Mouse (Mus musculus): ENCODE results near the gene H2-K1. TPM values are rescaled to one million over a fixed set of nuclear protein-coding genes. Genes with fewer than 3 reads are reported as not detected.
A peak's percentile ranks its signal among the peaks of the same experiment; 100 is the strongest.

Gene H2-K1
- polyA plus RNA-seq, 1 experiment from 2014 or later: 307 TPM

GRCm38 (mm10) chr17:34029150-34029889 lies 29.2 kb upstream of the H2-K1 start:
- ATAC-seq: no peak
- Histone ChIP-seq H3K4me3 (ENCODE audit: low read length) (peak overlapping the region; percentile 79), H3K4me2 (ENCODE audit: low read depth, low read length) (peak overlapping the region; percentile 94; the same call in 1 of the 2 replicates), H3K4me1 (ENCODE audit: control insufficient read depth, insufficient read depth, low read length) (peaks cover 56% of the 10 kb centered on the region), H3K27me3 (replicated peaks; ENCODE audit: control insufficient read depth, insufficient read depth, low read length) (no peaks in the 10 kb centered on the region), H3K9me3 (ENCODE audit: control insufficient read depth, low read length) (no peaks in the 10 kb centered on the region), H3K27ac (ENCODE audit: low read length) (no peak overlapping the region), H3K36me3 (ENCODE audit: control insufficient read depth, insufficient read depth, low read length) (peaks cover 18% of the 10 kb centered on the region; the same call in 1 of the 2 replicates), H3K9ac (ENCODE audit: low read depth, low read length) (peak overlapping the region; percentile 94; the same call in 1 of the 2 replicates)
- 90% methylated on average over 18 of the region's 18 CpGs for WGBS

GRCm38 (mm10) chr17:34028501-34029149 lies 28.5 kb upstream of the H2-K1 start:
- H3K9me3 ChIP-seq (ENCODE audit: control insufficient read depth, low read length): no peaks in the 10 kb centered on the region
- peak overlapping the region; percentile 37 for H3K27ac ChIP-seq (ENCODE audit: low read length)
- ATAC-seq: no peak
- WGBS: 78% methylated on average over 17 of the region's 17 CpGs
- peaks cover 56% of the 10 kb centered on the region for H3K4me1 ChIP-seq (ENCODE audit: control insufficient read depth, insufficient read depth, low read length)
- H3K27me3 ChIP-seq (replicated peaks; ENCODE audit: control insufficient read depth, insufficient read depth, low read length): no peaks in the 10 kb centered on the region
- peak overlapping the region; percentile 72; the same call in 1 of the 2 replicates for H3K4me3 ChIP-seq (ENCODE audit: low read length)
- H3K9ac ChIP-seq (ENCODE audit: low read depth, low read length): no peak overlapping the region; the same call in 1 of the 2 replicates
- H3K36me3 ChIP-seq (ENCODE audit: control insufficient read depth, insufficient read depth, low read length): peaks cover 13% of the 10 kb centered on the region; the same call in 1 of the 2 replicates
- H3K4me2 ChIP-seq (ENCODE audit: low read depth, low read length): peak overlapping the region; percentile 92

GRCm38 (mm10) chr17:34027656-34028223 lies 27.6 kb upstream of the H2-K1 start, which contains the start of gene H2-Ke6:
Gene H2-Ke6 (minus strand): TSS chr17:34028060.
- Histone ChIP-seq H3K4me2 (ENCODE audit: low read depth, low read length) (peak within 1 kb of the TSS; percentile 92), H3K4me3 (ENCODE audit: low read length) (peak within 1 kb of the TSS; percentile 72), H3K27me3 (replicated peaks; ENCODE audit: control insufficient read depth, insufficient read depth, low read length) (no peaks in the 10 kb centered on the region), H3K9me3 (ENCODE audit: control insufficient read depth, low read length) (no peaks in the 10 kb centered on the region), H3K4me1 (ENCODE audit: control insufficient read depth, insufficient read depth, low read length) (peaks cover 51% of the 10 kb centered on the region), H3K9ac (ENCODE audit: low read depth, low read length) (peak within 1 kb of the TSS; percentile 78), H3K36me3 (ENCODE audit: control insufficient read depth, insufficient read depth, low read length) (peaks cover 13% of the 10 kb centered on the region; the same call in 1 of the 2 replicates), H3K27ac (ENCODE audit: low read length) (peak within 1 kb of the TSS; percentile 82)
- under 1% methylated on average over 48 of the region's 49 CpGs for WGBS
- peak; percentile 80 for ATAC-seq

GRCm38 (mm10) chr17:34026917-34027655 lies 26.9 kb upstream of the H2-K1 start:
- peak overlapping the region; percentile 72 for H3K4me3 ChIP-seq (ENCODE audit: low read length)
- ATAC-seq: no peak
- peak overlapping the region; percentile 82 for H3K27ac ChIP-seq (ENCODE audit: low read length)
- H3K36me3 ChIP-seq (ENCODE audit: control insufficient read depth, insufficient read depth, low read length): peaks cover 14% of the 10 kb centered on the region
- peak overlapping the region; percentile 92 for H3K4me2 ChIP-seq (ENCODE audit: low read depth, low read length)
- H3K9me3 ChIP-seq (ENCODE audit: control insufficient read depth, low read length): no peaks in the 10 kb centered on the region
- peak overlapping the region; percentile 78 for H3K9ac ChIP-seq (ENCODE audit: low read depth, low read length)
- no peaks in the 10 kb centered on the region for H3K27me3 ChIP-seq (replicated peaks; ENCODE audit: control insufficient read depth, insufficient read depth, low read length)
- H3K4me1 ChIP-seq (ENCODE audit: control insufficient read depth, insufficient read depth, low read length): peaks cover 49% of the 10 kb centered on the region
- 11% methylated on average over 36 of the region's 36 CpGs for WGBS

- H3K9me3 ChIP-seq (ENCODE audit: control insufficient read depth, low read length): no peaks in the 10 kb centered on the region
- H3K9ac ChIP-seq (ENCODE audit: low read depth, low read length): peak overlapping the region; percentile 93
- no peak for ATAC-seq
- peaks cover 21% of the 10 kb centered on the region for H3K36me3 ChIP-seq (ENCODE audit: control insufficient read depth, insufficient read depth, low read length)
- H3K4me1 ChIP-seq (ENCODE audit: control insufficient read depth, insufficient read depth, low read length): peaks cover 49% of the 10 kb centered on the region
- WGBS: 22% methylated on average over 2 of the region's 2 CpGs
- no peak overlapping the region for H3K27ac ChIP-seq (ENCODE audit: low read length)
- H3K4me3 ChIP-seq (ENCODE audit: low read length): no peak overlapping the region
- no peak overlapping the region for H3K4me2 ChIP-seq (ENCODE audit: low read depth, low read length)
- no peaks in the 10 kb centered on the region for H3K27me3 ChIP-seq (replicated peaks; ENCODE audit: control insufficient read depth, insufficient read depth, low read length)
Measured at GRCm38 (mm10) chr17:34026221-34026620, 26.1 kb upstream of the H2-K1 start.

- Histone ChIP-seq H3K4me3 (ENCODE audit: low read length) (peak overlapping the region; percentile 90; the same call in 1 of the 2 replicates), H3K9me3 (ENCODE audit: control insufficient read depth, low read length) (no peaks in the 10 kb centered on the region), H3K27ac (ENCODE audit: low read length) (no peak overlapping the region), H3K4me2 (ENCODE audit: low read depth, low read length) (peak overlapping the region; percentile 94), H3K27me3 (replicated peaks; ENCODE audit: control insufficient read depth, insufficient read depth, low read length) (no peaks in the 10 kb centered on the region), H3K9ac (ENCODE audit: low read depth, low read length) (peak overlapping the region; percentile 93), H3K4me1 (ENCODE audit: control insufficient read depth, insufficient read depth, low read length) (peaks cover 49% of the 10 kb centered on the region), H3K36me3 (ENCODE audit: control insufficient read depth, insufficient read depth, low read length) (peaks cover 25% of the 10 kb centered on the region)
- 24% methylated on average over 7 of the region's 7 CpGs for WGBS
- no peak for ATAC-seq
Measured at GRCm38 (mm10) chr17:34025756-34026151, 25.6 kb upstream of the H2-K1 start.

GRCm38 (mm10) chr17:34024861-34025755 lies 25.0 kb upstream of the H2-K1 start:
- Histone ChIP-seq H3K4me2 (ENCODE audit: low read depth, low read length) (peak overlapping the region; percentile 94), H3K4me1 (ENCODE audit: control insufficient read depth, insufficient read depth, low read length) (peaks cover 43% of the 10 kb centered on the region), H3K9me3 (ENCODE audit: control insufficient read depth, low read length) (no peaks in the 10 kb centered on the region), H3K4me3 (ENCODE audit: low read length) (peak overlapping the region; percentile 90), H3K27ac (ENCODE audit: low read length) (peak overlapping the region; percentile 84), H3K27me3 (replicated peaks; ENCODE audit: control insufficient read depth, insufficient read depth, low read length) (no peaks in the 10 kb centered on the region), H3K36me3 (ENCODE audit: control insufficient read depth, insufficient read depth, low read length) (peaks cover 30% of the 10 kb centered on the region), H3K9ac (ENCODE audit: low read depth, low read length) (peak overlapping the region; percentile 93)
- under 1% methylated on average over 53 of the region's 57 CpGs for WGBS
- ATAC-seq: peak; percentile 16

GRCm38 (mm10) chr17:34024317-34024821 lies 24.2 kb upstream of the H2-K1 start, which contains the start of gene Ring1:
Gene Ring1 (minus strand): TSS chr17:34024680.
- WGBS: under 1% methylated on average over 58 of the region's 58 CpGs
- Histone ChIP-seq H3K9me3 (ENCODE audit: control insufficient read depth, low read length) (0 out of 2 replicates have a peak, but pooled peaks cover 4% of the 10 kb centered on the region), H3K27ac (ENCODE audit: low read length) (peak within 1 kb of the TSS; percentile 84), H3K4me1 (ENCODE audit: control insufficient read depth, insufficient read depth, low read length) (peaks cover 36% of the 10 kb centered on the region), H3K9ac (ENCODE audit: low read depth, low read length) (peak within 1 kb of the TSS; percentile 93), H3K36me3 (ENCODE audit: control insufficient read depth, insufficient read depth, low read length) (peaks cover 29% of the 10 kb centered on the region), H3K27me3 (replicated peaks; ENCODE audit: control insufficient read depth, insufficient read depth, low read length) (no peaks in the 10 kb centered on the region), H3K4me3 (ENCODE audit: low read length) (peak within 1 kb of the TSS; percentile 90), H3K4me2 (ENCODE audit: low read depth, low read length) (peak within 1 kb of the TSS; percentile 94)
- ATAC-seq: peak; percentile 62
